Mouse (Mus musculus) embryonic facial prominence, embryonic 11.5 days (tissue): ENCODE results near the gene Lrrc63. TPM values are rescaled to one million over a fixed set of nuclear protein-coding genes. Genes with fewer than 3 reads are reported as not detected.

Experiments used
- ATAC-seq: fragments of 200-750 bp; cut with Nextera tagmentation; replicated peaks from 2 replicates; pipeline ENCODE4 v1.8.0; 2017; ENCODE audit warnings: low read depth; ENCODE audit not compliant: insufficient number of reproducible peaks, low FRiP score, low TSS enrichment
- DNase-seq: peaks from one replicate; pipeline ENCODE4 v3.0.0-alpha.2; 2015; ENCODE audit warnings: low spot score
- H3K27ac ChIP-seq: fragments of 300-500 bp; sonication (generic); replicated peaks from 2 replicates; pipeline ENCODE4 v1.5.1; 2014; ENCODE audit warnings: mild to moderate bottlenecking, low read depth, low read length, control low read depth
- H3K27me3 ChIP-seq: fragments of 300-500 bp; sonication (generic); 2 replicates; pipeline ENCODE4 v1.6.1; 2014; ENCODE audit warnings: mild to moderate bottlenecking, low read length, moderate library complexity, mixed read lengths; ENCODE audit not compliant: control insufficient read depth, insufficient read depth
- H3K36me3 ChIP-seq: fragments of 300-500 bp; sonication (generic); replicated peaks from 2 replicates; pipeline ENCODE4 v1.6.1; 2014; ENCODE audit warnings: low read depth, mild to moderate bottlenecking, low read length, moderate library complexity, mixed read lengths; ENCODE audit not compliant: control insufficient read depth, insufficient read depth
- H3K4me1 ChIP-seq: fragments of 300-500 bp; sonication (generic); 2 replicates; pipeline ENCODE4 v1.6.1; 2014; ENCODE audit warnings: low read length, mixed read lengths; ENCODE audit not compliant: control insufficient read depth, insufficient read depth
- H3K4me2 ChIP-seq: fragments of 300-500 bp; sonication (generic); 2 replicates; pipeline ENCODE4 v1.6.1; 2014; ENCODE audit warnings: low read depth, mild to moderate bottlenecking, control low read depth, low read length, moderate library complexity
- H3K4me3 ChIP-seq: fragments of 300-500 bp; sonication (generic); 2 replicates; pipeline ENCODE4 v1.5.1; 2014; ENCODE audit warnings: low read depth, low read length, control low read depth
- H3K9ac ChIP-seq: fragments of 300-500 bp; sonication (generic); replicated peaks from 2 replicates; pipeline ENCODE4 v1.6.1; 2014; ENCODE audit warnings: mild to moderate bottlenecking, control low read depth, low read length
- H3K9me3 ChIP-seq: fragments of 300-500 bp; sonication (generic); replicated peaks from 2 replicates; pipeline ENCODE4 v1.6.1; 2016; ENCODE audit warnings: mild to moderate bottlenecking, low read length, inconsistent platforms, mixed read lengths; ENCODE audit not compliant: control insufficient read depth
- WGBS: fragments of 180-500 bp; shearing (Covaris S2); extraction: QIAGEN DNeasy Blood & Tissue Kit; methylation state at CpG from one replicate; pipeline ENCODE4 v1.1.7; 2014; 5-methylcytosine and 5-hydroxymethylcytosine counted together
- polyA plus RNA-seq: library from polyadenylated mRNA; unstranded; fragments of >200 nt; fragmentation: Nextera tagmentation; extraction: Ambion mirVana; gene quantifications from 2 replicates; pipeline ENCODE4 v1.2.1, GENCODE M21; 2014

Gene Lrrc63
- polyA plus RNA-seq, 1 experiment from 2014 or later, result 0.21 TPM

GRCm38 (mm10) chr14:75174731-75175555 lies 44.3 kb upstream of the Lrrc63 start:
- no peaks in the 10 kb centered on the region for H3K36me3 ChIP-seq
- H3K4me2 ChIP-seq, result no peak overlapping the region
- ATAC-seq (no peak), DNase-seq (no peak)
- no peak overlapping the region for H3K4me3 ChIP-seq
- H3K4me1 ChIP-seq, result no peaks in the 10 kb centered on the region
- no peak overlapping the region for H3K9ac ChIP-seq
- H3K9me3 ChIP-seq, result no peaks in the 10 kb centered on the region
- H3K27ac ChIP-seq, result no peak overlapping the region
- WGBS, result 82% methylated on average over 9 of the region's 9 CpGs
- H3K27me3 ChIP-seq, result no peaks in the 10 kb centered on the region

- no peaks in the 10 kb centered on the region for H3K36me3 ChIP-seq
- H3K4me3 ChIP-seq, result no peak overlapping the region
- ATAC-seq, result no peak
- H3K9me3 ChIP-seq, result no peaks in the 10 kb centered on the region
- no peak overlapping the region for H3K4me2 ChIP-seq
- H3K4me1 ChIP-seq, result no peaks in the 10 kb centered on the region
- H3K27ac ChIP-seq, result no peak overlapping the region
- no peaks in the 10 kb centered on the region for H3K27me3 ChIP-seq
- 82% methylated on average over 8 of the region's 8 CpGs for WGBS
- DNase-seq, result no peak
- no peak overlapping the region for H3K9ac ChIP-seq
Observed at GRCm38 (mm10) chr14:75174296-75174695, 43.6 kb upstream of the Lrrc63 start.

DNA sequence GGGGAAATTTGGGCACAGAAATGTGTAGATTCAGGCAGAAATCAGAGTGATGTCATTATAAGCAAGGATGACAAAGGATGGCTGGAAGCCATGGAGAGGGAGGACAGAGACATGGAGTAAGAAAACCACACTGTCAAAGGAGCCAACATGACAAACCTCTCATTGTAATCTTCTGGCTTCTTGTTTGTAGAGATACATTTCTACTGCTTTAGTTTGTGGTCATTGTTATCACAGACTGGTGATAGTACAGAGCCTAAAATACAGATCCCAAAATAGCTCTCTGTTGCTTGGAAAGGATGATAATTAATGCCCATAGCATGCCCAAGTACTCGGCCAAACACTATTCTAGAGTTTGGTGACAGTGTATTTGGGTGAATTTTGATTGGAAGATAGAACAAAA lies 39.9 kb upstream of the Lrrc63 start:
- H3K4me1 ChIP-seq, result no peaks in the 10 kb centered on the region
- no peak overlapping the region for H3K4me3 ChIP-seq
- no peak overlapping the region for H3K27ac ChIP-seq
- no peak for ATAC-seq
- DNase-seq, result no peak
- H3K27me3 ChIP-seq, result no peaks in the 10 kb centered on the region
- H3K9me3 ChIP-seq, result no peaks in the 10 kb centered on the region
- 72% methylated on average over 1 of the region's 1 CpGs for WGBS
- H3K9ac ChIP-seq, result no peak overlapping the region
- H3K36me3 ChIP-seq, result no peaks in the 10 kb centered on the region
- no peak overlapping the region for H3K4me2 ChIP-seq

DNA sequence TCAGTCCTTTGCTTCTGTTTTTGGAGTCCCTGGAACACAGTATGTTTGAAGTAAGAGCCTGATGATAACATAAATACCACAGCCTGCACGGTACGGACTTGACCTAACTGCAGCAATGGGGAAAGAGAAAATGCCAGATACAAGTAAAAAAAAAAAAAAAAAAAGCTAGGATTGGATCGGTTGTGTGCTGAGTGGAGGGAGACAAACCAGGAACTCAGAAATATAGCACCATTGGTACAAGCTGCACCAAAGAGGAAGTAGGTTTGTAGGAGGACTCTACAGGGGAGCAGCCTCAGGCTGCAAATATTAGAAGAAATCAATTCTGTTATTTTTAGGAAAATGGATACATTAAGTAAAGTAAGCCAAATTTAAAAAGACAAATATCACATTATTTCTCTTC lies 37.8 kb upstream of the Lrrc63 start:
- no peak overlapping the region for H3K27ac ChIP-seq
- DNase-seq, result no peak
- H3K4me1 ChIP-seq, result no peaks in the 10 kb centered on the region
- H3K4me3 ChIP-seq, result no peak overlapping the region
- H3K27me3 ChIP-seq, result no peaks in the 10 kb centered on the region
- H3K36me3 ChIP-seq, result no peaks in the 10 kb centered on the region
- 83% methylated on average over 3 of the region's 3 CpGs for WGBS
- ATAC-seq, result no peak
- no peak overlapping the region for H3K4me2 ChIP-seq
- no peaks in the 10 kb centered on the region for H3K9me3 ChIP-seq
- H3K9ac ChIP-seq, result no peak overlapping the region

- no peak for DNase-seq
- Histone ChIP-seq H3K27ac (no peak overlapping the region), H3K9me3 (no peaks in the 10 kb centered on the region), H3K9ac (no peak overlapping the region), H3K36me3 (no peaks in the 10 kb centered on the region), H3K4me3 (no peak overlapping the region), H3K27me3 (no peaks in the 10 kb centered on the region), H3K4me1 (no peaks in the 10 kb centered on the region), H3K4me2 (no peak overlapping the region)
- ATAC-seq, result no peak
- 88% methylated on average over 2 of the region's 2 CpGs for WGBS
Observed at GRCm38 (mm10) chr14:75165574-75166131, 35.0 kb upstream of the Lrrc63 start.

DNA sequence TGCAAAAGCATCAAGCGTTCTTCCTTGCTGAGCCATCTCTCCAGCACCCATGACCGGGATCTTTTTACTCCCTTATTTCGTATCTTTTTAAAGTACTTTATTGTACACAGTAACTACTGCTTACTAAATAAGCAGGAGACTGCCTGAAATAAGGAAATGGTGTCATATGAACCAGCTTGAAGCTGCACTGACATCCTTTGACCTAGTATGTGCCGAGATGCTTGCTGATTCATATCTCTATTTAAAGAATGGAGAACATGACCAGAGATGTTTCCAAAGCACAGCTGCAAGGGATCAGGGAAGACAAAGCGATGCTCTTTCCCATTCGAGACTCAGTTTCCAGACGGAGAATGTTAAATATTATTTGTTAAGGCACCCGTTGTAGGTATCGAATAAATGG lies 33.7 kb upstream of the Lrrc63 start:
- no peak for ATAC-seq
- no peaks in the 10 kb centered on the region for H3K36me3 ChIP-seq
- H3K27me3 ChIP-seq, result no peaks in the 10 kb centered on the region
- no peak overlapping the region for H3K4me3 ChIP-seq
- H3K27ac ChIP-seq, result no peak overlapping the region
- H3K9me3 ChIP-seq, result no peaks in the 10 kb centered on the region
- H3K4me2 ChIP-seq, result no peak overlapping the region
- WGBS, result 95% methylated on average over 9 of the region's 9 CpGs
- H3K4me1 ChIP-seq, result no peaks in the 10 kb centered on the region
- H3K9ac ChIP-seq, result no peak overlapping the region
- DNase-seq, result no peak

GRCm38 (mm10) chr14:75163866-75164265 lies 33.2 kb upstream of the Lrrc63 start:
- Histone ChIP-seq H3K9ac (no peak overlapping the region), H3K36me3 (no peaks in the 10 kb centered on the region), H3K27ac (no peak overlapping the region), H3K4me3 (no peak overlapping the region), H3K4me1 (no peaks in the 10 kb centered on the region), H3K4me2 (no peak overlapping the region), H3K9me3 (no peaks in the 10 kb centered on the region), H3K27me3 (no peaks in the 10 kb centered on the region)
- ATAC-seq, result no peak
- WGBS, result 89% methylated on average over 8 of the region's 8 CpGs
- no peak for DNase-seq

GRCm38 (mm10) chr14:75159375-75159774 lies 28.7 kb upstream of the Lrrc63 start:
- H3K9me3 ChIP-seq, result no peaks in the 10 kb centered on the region
- H3K27ac ChIP-seq, result no peak overlapping the region
- H3K4me1 ChIP-seq, result no peaks in the 10 kb centered on the region
- H3K36me3 ChIP-seq, result no peaks in the 10 kb centered on the region
- DNase-seq, result no peak
- WGBS, result 95% methylated on average over 2 of the region's 2 CpGs
- H3K9ac ChIP-seq, result no peak overlapping the region
- H3K4me3 ChIP-seq, result no peak overlapping the region
- ATAC-seq, result no peak
- H3K27me3 ChIP-seq, result no peaks in the 10 kb centered on the region
- no peak overlapping the region for H3K4me2 ChIP-seq
